Mouse (Mus musculus) heart, postnatal 14 days (tissue): ENCODE data around the gene Tmsb10. TPM values are rescaled to one million over a fixed set of nuclear protein-coding genes. Genes with fewer than 3 reads are reported as not detected.

ENCODE experiments used
- DNase-seq, 2 experiments: peaks; one replicate each; pipeline ENCODE4 v3.0.0; 2021 to 2022
- intact Hi-C: fragments of 180-260 bp; cut with DNase I; formaldehyde crosslinking; loops from one replicate; pipeline ENCODE4 v1.15.1; 2025
- long read RNA-seq, 2 experiments: library from polyadenylated mRNA; stranded (forward); transcript quantifications; one replicate each; pipeline ENCODE4 v2.0.0; 2021
- total RNA-seq, 2 experiments: library from RNA; stranded (reverse); gene quantifications; 2 replicates each; pipeline ENCODE4 v1.2.3; 2021

Tmsb10 gene
- 100 to 1,000 TPM; 220 to 281 TPM for total RNA-seq
- long read RNA-seq, experiment 1, transcript Tmsb10-202 (2 exons, 690 nt), result minor isoform, 121 of 462 reads
- long read RNA-seq, experiment 1, transcript Tmsb10-203 (3 exons, 570 nt), result major isoform, 332 of 462 reads
- long read RNA-seq, experiment 1, partial matches to known transcripts, result 0 of 462 reads
- long read RNA-seq, experiment 1, other reads (novel, unspliced or antisense), result 6 of 462 reads
- long read RNA-seq, experiment 2, transcript Tmsb10-203 (3 exons, 570 nt), result major isoform, 332 of 486 reads
- long read RNA-seq, experiment 2, transcript Tmsb10-202 (2 exons, 690 nt), result minor isoform, 149 of 486 reads
- long read RNA-seq, experiment 2, partial matches to known transcripts, result 0 of 486 reads
- long read RNA-seq, experiment 2, other reads (novel, unspliced or antisense), result 3 of 486 reads

GRCm38 (mm10) chr6:72958662-72959071 lies at the start of gene Tmsb10:
Tmsb10 (minus strand) TSS chr6:72958748.
- DNase-seq, result no peak
- intact Hi-C loops, result loop anchor here (5.0 kb wide), 1 partner anchor 54 kb away; no protein-coding TSS in a partner anchor

GRCm38 (mm10) chr6:73003601-73004000 lies 45.1 kb upstream of the Tmsb10 start:
- no peak for DNase-seq
- intact Hi-C loops, result no loop called here

GRCm38 (mm10) chr6:73002391-73002790 lies 43.8 kb upstream of the Tmsb10 start:
- intact Hi-C loops, result no loop called here
- DNase-seq, result no peak

GRCm38 (mm10) chr6:72998809-72999208 lies 40.3 kb upstream of the Tmsb10 start:
- intact Hi-C loops, result no loop called here
- no peak for DNase-seq

- DNase-seq, result no peak
- intact Hi-C loops, result no loop called here
Observed at GRCm38 (mm10) chr6:72993688-72994082, 35.1 kb upstream of the Tmsb10 start.

- DNase-seq, result no peak
- intact Hi-C loops, result no loop called here
Observed at GRCm38 (mm10) chr6:72993054-72993687, 34.6 kb upstream of the Tmsb10 start.

- DNase-seq, result no peak
- intact Hi-C loops, result no loop called here
Observed at GRCm38 (mm10) chr6:72990206-72990605, 31.7 kb upstream of the Tmsb10 start.

GRCm38 (mm10) chr6:72989028-72989736 lies 30.6 kb upstream of the Tmsb10 start:
- intact Hi-C loops, result no loop called here
- peak in 1 of 2 experiments; percentile 17 for DNase-seq

- no peak for DNase-seq
- intact Hi-C loops, result no loop called here
Observed at GRCm38 (mm10) chr6:72982506-72982905, 24.0 kb upstream of the Tmsb10 start.

- intact Hi-C loops, result no loop called here
- peak; percentile 25 to 29 for DNase-seq
Observed at GRCm38 (mm10) chr6:72981851-72982250, 23.3 kb upstream of the Tmsb10 start.

- DNase-seq, result peak; percentile 56 to 59
- intact Hi-C loops, result no loop called here
Observed at GRCm38 (mm10) chr6:72981124-72981651, 22.6 kb upstream of the Tmsb10 start.

- intact Hi-C loops, result no loop called here
- peak; percentile 37 to 61 for DNase-seq
Observed at GRCm38 (mm10) chr6:72976866-72977265, 18.3 kb upstream of the Tmsb10 start.

GRCm38 (mm10) chr6:72971074-72971473 lies 12.5 kb upstream of the Tmsb10 start:
- no peak for DNase-seq
- intact Hi-C loops, result no loop called here

- intact Hi-C loops, result no loop called here
- DNase-seq, result no peak
Observed at GRCm38 (mm10) chr6:72969787-72970186, 11.2 kb upstream of the Tmsb10 start.

GRCm38 (mm10) chr6:72965199-72965598 lies 6.7 kb upstream of the Tmsb10 start:
- intact Hi-C loops, result no loop called here
- DNase-seq, result no peak

GRCm38 (mm10) chr6:72962281-72962741 lies 3.8 kb upstream of the Tmsb10 start:
- intact Hi-C loops, result no loop called here
- DNase-seq, result no peak

GRCm38 (mm10) chr6:72961603-72962002 lies 3.1 kb upstream of the Tmsb10 start:
- intact Hi-C loops, result no loop called here
- DNase-seq, result no peak

- intact Hi-C loops, result no loop called here
- no peak for DNase-seq
Observed at GRCm38 (mm10) chr6:72960675-72961074, 2.1 kb upstream of the Tmsb10 start.

GRCm38 (mm10) chr6:72959175-72959574 lies 627 bp upstream of the Tmsb10 start:
- no peak for DNase-seq
- intact Hi-C loops, result loop anchor here (5.0 kb wide), 1 partner anchor 53 kb away; no protein-coding TSS in a partner anchor
